Mouse (Mus musculus) lung, postnatal 0 days (tissue): ENCODE results near the gene Mrpl42. TPM values are rescaled to one million over a fixed set of nuclear protein-coding genes. Genes with fewer than 3 reads are reported as not detected.
A peak's percentile ranks its signal among the peaks of the same experiment; 100 is the strongest.

Source experiments
- ATAC-seq: fragments of 200-750 bp; cut with Nextera tagmentation; 2 replicates; pipeline ENCODE4 v1.8.0; 2017; ENCODE audit warnings: moderate library complexity
- DNase-seq: peaks from one replicate; pipeline ENCODE4 v3.0.0-alpha.2; 2016; ENCODE audit warnings: low spot score
- H3K27ac ChIP-seq: fragments of 300-500 bp; sonication (generic); 2 replicates; pipeline ENCODE4 v1.5.1; 2014; ENCODE audit warnings: antibody characterized with exemption, mild to moderate bottlenecking, low read length, mixed read lengths
- H3K27me3 ChIP-seq: fragments of 300-500 bp; sonication (generic); replicated peaks from 2 replicates; pipeline ENCODE4 v1.6.1; 2014; ENCODE audit warnings: low read length, mixed read lengths; ENCODE audit not compliant: insufficient read depth
- H3K36me3 ChIP-seq: fragments of 300-500 bp; sonication (generic); 2 replicates; pipeline ENCODE4 v1.6.1; 2014; ENCODE audit warnings: low read length, mixed read lengths; ENCODE audit not compliant: insufficient read depth
- H3K4me1 ChIP-seq: fragments of 300-500 bp; sonication (generic); 2 replicates; pipeline ENCODE4 v1.6.1; 2014; ENCODE audit warnings: antibody characterized with exemption, low read depth, low read length, mixed read lengths; ENCODE audit not compliant: insufficient read depth
- H3K4me2 ChIP-seq: fragments of 300-500 bp; sonication (generic); replicated peaks from 2 replicates; pipeline ENCODE4 v1.6.1; 2014; ENCODE audit warnings: low read depth, mild to moderate bottlenecking, low read length, moderate library complexity, mixed read lengths
- H3K4me3 ChIP-seq: fragments of 300-500 bp; sonication (generic); 2 replicates; pipeline ENCODE4 v1.5.1; 2014; ENCODE audit warnings: low read depth, low read length
- H3K9ac ChIP-seq: fragments of 300-500 bp; sonication (generic); replicated peaks from 2 replicates; pipeline ENCODE4 v1.6.1; 2014; ENCODE audit warnings: low read depth, mild to moderate bottlenecking
- H3K9me3 ChIP-seq: fragments of 300-500 bp; sonication (generic); 2 replicates; pipeline ENCODE4 v1.6.1; 2016; ENCODE audit warnings: low read length, mixed read lengths
- CTCF ChIP-seq: IDR thresholded peaks from 2 replicates; pipeline ENCODE4 v1.5.1; 2016; ENCODE audit warnings: antibody characterized with exemption, mild to moderate bottlenecking
- EP300 ChIP-seq: IDR thresholded peaks from 2 replicates; pipeline ENCODE4 v1.6.1; 2016; ENCODE audit warnings: antibody characterized with exemption, mild to moderate bottlenecking, control low read depth
- WGBS: fragments of 180-500 bp; shearing (Covaris S2); extraction: QIAGEN DNeasy Blood & Tissue Kit; methylation state at CpG from one replicate; pipeline ENCODE4 v1.1.7; 2014; 5-methylcytosine and 5-hydroxymethylcytosine counted together
- polyA plus RNA-seq: library from polyadenylated mRNA; unstranded; fragments of >200 nt; fragmentation: Nextera tagmentation; extraction: Ambion mirVana; gene quantifications from 2 replicates; pipeline ENCODE4 v1.2.1, GENCODE M21; 2015

Mrpl42 gene
- polyA plus RNA-seq, 1 experiment from 2014 or later = 163 TPM

DNA sequence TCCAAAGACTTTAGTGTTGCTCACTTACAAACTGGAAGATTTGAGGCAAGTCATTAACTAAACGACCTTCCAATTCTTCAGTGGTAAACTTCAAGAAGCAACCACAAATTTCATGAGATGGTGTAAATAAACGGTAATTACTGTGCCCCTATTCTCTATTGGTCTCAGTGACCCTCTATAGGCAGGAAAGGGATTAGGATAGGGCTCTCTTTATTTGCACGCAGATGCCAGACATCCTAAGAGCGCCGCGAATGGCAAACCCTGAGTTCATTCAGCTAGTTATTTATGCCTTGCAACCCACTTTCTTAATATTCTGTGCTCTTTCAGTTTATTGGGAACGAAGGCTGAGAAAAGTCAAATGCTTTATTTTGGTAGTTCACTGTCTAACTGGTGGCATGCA, 707 bp downstream of the Mrpl42 start:
- no peaks in the 10 kb centered on the region for H3K36me3 ChIP-seq
- H3K4me3 ChIP-seq = peak overlapping the region; percentile 92
- WGBS = 2% methylated on average over 7 of the region's 7 CpGs
- no peak for DNase-seq
- no peak for TF ChIP-seq EP300
- no peak for ATAC-seq
- H3K9ac ChIP-seq = peak overlapping the region; percentile 65
- H3K27me3 ChIP-seq = no peaks in the 10 kb centered on the region
- H3K4me1 ChIP-seq = no peaks in the 10 kb centered on the region
- H3K4me2 ChIP-seq = peak overlapping the region; percentile 69
- peak overlapping the region; percentile 69 for H3K27ac ChIP-seq
- no peaks in the 10 kb centered on the region for H3K9me3 ChIP-seq

DNA sequence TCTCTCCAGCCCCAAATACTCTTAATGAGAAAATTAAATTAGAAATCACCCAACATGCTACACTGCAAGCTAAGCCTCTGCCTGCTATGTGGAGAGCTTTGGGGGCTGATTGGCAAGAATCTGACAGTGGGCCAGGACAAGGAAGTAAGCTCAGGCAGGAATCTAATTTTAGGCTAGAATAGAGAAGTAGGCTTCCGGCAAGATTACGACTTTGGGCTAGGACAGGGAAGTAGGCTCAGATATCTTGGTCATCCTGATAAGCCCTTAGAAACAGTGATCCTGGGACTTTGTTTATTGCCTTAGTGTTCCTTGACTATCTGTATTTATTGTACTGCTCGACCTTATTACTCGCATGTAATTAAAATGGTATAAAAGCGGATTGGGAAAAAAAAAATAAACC, 7.5 kb downstream of the Mrpl42 start:
- no peaks in the 10 kb centered on the region for H3K9me3 ChIP-seq
- 92% methylated on average over 5 of the region's 5 CpGs for WGBS
- TF ChIP-seq EP300 (no peak), CTCF (no peak)

DNA sequence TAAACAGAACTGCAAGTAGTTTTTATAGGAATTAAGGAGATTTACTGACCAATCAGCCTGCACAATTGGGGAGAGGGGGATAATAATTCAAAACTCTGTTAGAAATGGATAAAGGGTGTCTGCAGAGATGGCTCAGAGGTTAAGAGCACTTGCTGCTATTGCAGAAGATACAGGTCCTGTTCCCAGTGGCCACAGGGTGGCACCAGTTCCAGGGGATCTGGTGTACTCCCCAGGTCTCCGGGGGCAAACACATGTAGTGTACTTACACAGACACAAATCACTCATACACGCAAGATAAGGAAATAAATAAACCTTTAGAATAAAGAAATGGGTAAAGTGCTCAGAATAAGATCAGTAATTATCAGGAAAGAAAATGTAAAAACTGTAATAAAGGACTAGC, 12.1 kb downstream of the Mrpl42 start:
- H3K27me3 ChIP-seq = no peaks in the 10 kb centered on the region
- H3K4me2 ChIP-seq = no peak overlapping the region
- ATAC-seq = no peak
- peak; percentile 65 for TF ChIP-seq CTCF
- TF ChIP-seq EP300 = no peak
- H3K9me3 ChIP-seq = no peaks in the 10 kb centered on the region
- WGBS = 65% methylated on average over 2 of the region's 2 CpGs
- H3K9ac ChIP-seq = no peak overlapping the region
- H3K4me1 ChIP-seq = no peaks in the 10 kb centered on the region
- peaks cover 36% of the 10 kb centered on the region for H3K36me3 ChIP-seq
- no peak overlapping the region for H3K27ac ChIP-seq
- no peak overlapping the region for H3K4me3 ChIP-seq
- no peak for DNase-seq

More for the DNA sequence above, 7.5 kb downstream of the Mrpl42 start:
- Histone ChIP-seq H3K27ac (no peak overlapping the region), H3K4me2 (no peak overlapping the region), H3K36me3 (peaks cover 30% of the 10 kb centered on the region), H3K4me1 (no peaks in the 10 kb centered on the region), H3K4me3 (no peak overlapping the region), H3K9ac (no peak overlapping the region), H3K27me3 (no peaks in the 10 kb centered on the region)
- no peak for DNase-seq
- ATAC-seq = no peak

DNA sequence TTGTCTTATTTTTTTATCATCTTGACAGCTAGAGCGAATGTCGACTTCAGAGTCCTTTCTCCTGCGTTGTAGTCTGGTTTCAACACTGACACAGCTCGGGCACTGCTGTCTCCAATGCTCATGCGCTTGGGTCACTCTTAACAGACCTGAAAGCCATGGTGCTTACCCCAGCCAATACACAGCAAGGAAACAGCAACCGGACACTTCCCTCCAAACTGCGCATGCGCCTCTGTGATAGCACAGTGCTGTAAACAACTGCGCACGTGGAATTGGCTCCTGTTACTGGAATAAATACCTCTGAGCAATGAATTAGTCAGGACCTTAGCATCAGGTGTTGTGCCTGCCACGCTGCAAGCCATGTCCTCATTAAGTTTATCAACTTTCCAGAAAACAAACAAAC, 24.2 kb downstream of the Mrpl42 start:
- no peak overlapping the region for H3K27ac ChIP-seq
- H3K4me1 ChIP-seq = no peaks in the 10 kb centered on the region
- TF ChIP-seq EP300 = no peak
- TF ChIP-seq CTCF = no peak
- no peak for ATAC-seq
- no peak overlapping the region for H3K4me3 ChIP-seq
- H3K27me3 ChIP-seq = no peaks in the 10 kb centered on the region
- no peaks in the 10 kb centered on the region for H3K36me3 ChIP-seq
- WGBS = 81% methylated on average over 11 of the region's 11 CpGs
- no peak overlapping the region for H3K9ac ChIP-seq
- no peaks in the 10 kb centered on the region for H3K9me3 ChIP-seq
- no peak for DNase-seq
- no peak overlapping the region for H3K4me2 ChIP-seq

DNA sequence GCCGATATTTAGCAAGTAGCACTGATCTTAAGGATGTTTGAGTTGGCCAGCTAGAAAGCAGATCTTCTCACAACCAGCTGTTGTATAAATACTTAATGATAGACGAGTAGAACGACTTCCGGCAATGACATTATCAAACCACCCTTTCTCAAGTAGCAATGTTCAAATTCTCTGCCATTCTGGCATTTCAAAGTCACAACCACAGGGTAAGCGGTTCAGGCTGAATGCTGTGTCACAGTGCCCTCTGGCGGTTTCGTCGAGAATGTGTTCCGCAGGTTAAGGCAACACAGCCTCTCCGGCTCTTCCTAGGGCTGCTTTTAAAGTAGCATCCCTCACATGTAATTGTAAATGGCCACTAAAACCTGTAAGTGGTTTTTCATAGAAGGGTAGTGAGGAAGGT, 25.8 kb downstream of the Mrpl42 start:
- TF ChIP-seq CTCF (peak; percentile 98), EP300 (peak; percentile 78)
- Histone ChIP-seq H3K27me3 (no peaks in the 10 kb centered on the region), H3K9me3 (no peaks in the 10 kb centered on the region), H3K4me3 (no peak overlapping the region), H3K9ac (no peak overlapping the region), H3K4me2 (no peak overlapping the region), H3K27ac (no peak overlapping the region), H3K4me1 (no peaks in the 10 kb centered on the region), H3K36me3 (no peaks in the 10 kb centered on the region)
- 4% methylated on average over 10 of the region's 10 CpGs for WGBS
- ATAC-seq (peak; percentile 90), DNase-seq (peak; percentile 94)

DNA sequence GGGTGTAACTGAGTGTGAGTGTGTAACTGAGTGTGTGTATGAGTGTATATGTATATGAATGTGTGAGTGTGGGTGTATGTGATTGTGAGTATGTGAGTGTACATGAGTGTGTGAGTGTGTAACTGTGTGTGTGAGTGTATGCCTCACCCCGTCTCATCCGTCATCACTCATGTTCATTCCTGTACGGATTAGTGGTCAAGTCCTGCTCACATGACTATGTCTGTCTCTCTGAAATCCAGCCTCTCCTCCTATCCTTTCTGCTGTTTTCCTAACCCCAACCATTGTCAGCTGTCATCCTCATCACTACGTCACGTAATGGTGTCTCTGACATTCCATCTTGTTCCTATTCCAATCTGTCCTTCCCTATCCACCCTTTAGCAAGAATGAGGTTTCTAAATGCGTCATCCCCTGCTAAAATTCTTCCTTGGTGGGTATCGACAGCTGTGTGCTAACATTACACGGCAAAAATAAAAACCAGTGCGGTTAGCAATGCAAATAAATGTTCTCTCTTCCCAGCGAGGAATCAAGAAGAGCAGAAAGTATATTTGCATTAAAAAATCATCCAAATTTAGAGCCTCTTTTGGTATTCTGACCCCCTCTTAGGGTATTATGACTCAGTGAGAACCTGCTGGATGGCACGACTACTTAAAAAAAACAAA, 29.7 kb downstream of the Mrpl42 start:
- no peak for ATAC-seq
- Histone ChIP-seq H3K27ac (no peak overlapping the region), H3K27me3 (no peaks in the 10 kb centered on the region), H3K4me2 (no peak overlapping the region), H3K4me1 (no peaks in the 10 kb centered on the region), H3K4me3 (no peak overlapping the region), H3K36me3 (no peaks in the 10 kb centered on the region), H3K9me3 (no peaks in the 10 kb centered on the region), H3K9ac (no peak overlapping the region)
- TF ChIP-seq EP300 (no peak), CTCF (no peak)
- no peak for DNase-seq
- 83% methylated on average over 11 of the region's 11 CpGs for WGBS

DNA sequence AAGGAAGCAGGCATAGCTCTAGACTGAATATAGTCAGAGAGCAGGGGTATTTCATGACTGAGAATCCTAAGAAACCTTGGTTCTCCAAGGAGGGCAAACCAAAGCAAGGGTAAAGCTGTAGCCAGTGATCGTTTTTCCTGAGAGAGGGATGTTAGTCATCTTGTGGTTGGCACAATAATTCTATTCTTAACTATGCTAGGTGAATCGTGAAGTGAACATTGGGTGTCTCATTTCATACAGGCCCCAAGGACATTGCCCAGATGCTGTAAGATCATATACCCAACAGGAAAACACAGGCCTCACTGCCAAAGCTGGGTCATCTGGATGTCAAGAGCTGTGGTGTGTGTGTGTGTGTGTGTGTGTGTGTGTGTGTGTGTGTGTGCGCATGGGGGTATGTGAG, 30.6 kb downstream of the Mrpl42 start:
- Histone ChIP-seq H3K4me2 (no peak overlapping the region), H3K9me3 (no peaks in the 10 kb centered on the region), H3K4me1 (no peaks in the 10 kb centered on the region), H3K27ac (no peak overlapping the region), H3K9ac (no peak overlapping the region), H3K36me3 (no peaks in the 10 kb centered on the region), H3K27me3 (no peaks in the 10 kb centered on the region), H3K4me3 (no peak overlapping the region)
- no peak for TF ChIP-seq CTCF
- no peak for TF ChIP-seq EP300
- 79% methylated on average over 3 of the region's 3 CpGs for WGBS
- DNase-seq (no peak), ATAC-seq (no peak)
